Mouse (Mus musculus): ENCODE data around the gene Gfy.
A peak's percentile ranks its signal among the peaks of the same experiment; 100 is the strongest.

Gfy gene

DNA sequence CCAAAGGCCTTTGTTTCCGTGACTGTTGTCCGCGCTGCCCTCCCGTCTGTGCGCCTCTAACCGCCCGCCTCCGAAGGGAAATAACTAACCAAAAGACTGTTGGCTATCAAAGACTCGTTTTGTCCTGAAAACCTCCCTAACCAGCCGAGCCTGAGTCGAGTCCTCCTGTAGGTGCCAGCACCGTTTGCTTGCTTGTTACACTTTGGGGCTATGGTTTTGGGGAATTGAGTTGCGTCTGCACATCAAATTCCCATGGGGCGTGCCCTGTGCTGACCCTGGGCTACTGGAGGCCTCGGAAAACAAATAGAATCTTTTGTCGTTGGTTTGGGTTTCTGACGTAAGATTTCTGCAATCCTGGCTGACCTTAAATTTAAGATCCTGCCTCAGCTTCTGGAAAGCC is 50.1 kb downstream of the Gfy start:
- DNase-seq (ENCODE audit: low read depth in 2 of 2, low spot score in 2 of 2), result no peak

DNA sequence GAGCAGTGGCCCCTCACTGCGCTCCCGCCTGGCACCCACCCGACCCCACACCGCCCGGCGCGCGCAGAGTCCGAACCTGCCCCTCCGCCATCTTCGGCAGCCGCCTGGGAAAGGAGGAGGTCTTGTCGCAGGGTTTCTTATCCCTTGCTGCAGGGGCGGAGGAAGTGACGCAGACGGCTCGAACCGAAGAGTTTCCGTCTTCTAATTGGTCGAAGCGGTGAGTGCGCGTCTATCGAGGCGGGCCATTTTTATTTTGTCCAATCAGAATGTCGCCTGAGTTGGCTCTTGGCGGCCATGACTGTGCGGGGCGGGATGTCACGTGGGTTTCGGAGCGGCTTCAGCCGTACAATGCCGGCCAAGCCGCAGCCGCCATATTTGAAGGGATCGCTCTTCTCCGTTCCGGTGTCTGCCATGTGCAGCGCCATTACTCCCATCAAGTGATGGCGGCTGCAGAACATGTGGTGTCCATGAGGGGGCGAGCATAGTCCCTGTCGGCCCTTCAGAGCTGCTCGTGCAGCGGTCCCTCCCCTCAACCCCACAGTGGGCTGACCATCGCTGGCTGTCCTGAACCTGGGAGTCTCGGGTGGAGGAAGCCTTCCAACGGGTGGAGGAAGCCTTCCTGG is 50.6 kb downstream of the Gfy start, which contains the start of gene Rpl13a:
Gene Rpl13a (minus strand): TSS at position 138 of the 623 bp plus-strand sequence.
- peak; percentile 97 for DNase-seq (ENCODE audit: low read depth in 2 of 2, low spot score in 2 of 2)

DNA sequence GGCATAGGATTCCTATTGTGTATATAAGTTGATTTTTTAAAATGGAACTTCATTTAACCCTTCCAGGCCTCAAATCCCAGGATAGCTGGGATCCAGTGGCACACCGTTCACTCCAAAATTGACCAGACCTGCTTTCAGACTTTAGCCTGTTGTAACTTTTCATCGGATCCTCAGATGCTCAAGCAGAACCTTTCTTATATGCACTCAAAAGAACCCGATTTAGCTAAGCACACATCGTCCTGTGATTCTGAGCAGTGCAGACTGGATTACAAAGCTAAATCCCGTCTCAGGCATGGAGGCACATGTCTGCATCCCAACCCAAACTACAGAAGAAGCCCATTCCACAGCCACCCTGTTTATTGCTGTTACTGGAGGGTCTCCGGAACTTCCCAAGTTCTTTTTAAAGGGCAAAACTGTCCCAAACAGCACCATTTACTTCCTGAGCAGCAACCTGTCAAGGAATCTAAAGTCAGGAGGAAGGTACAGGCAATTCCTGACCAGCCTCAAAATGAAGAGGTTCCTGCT is 51.6 kb downstream of the Gfy start:
- DNase-seq (ENCODE audit: low read depth in 2 of 2, low spot score in 2 of 2), result no peak

DNA sequence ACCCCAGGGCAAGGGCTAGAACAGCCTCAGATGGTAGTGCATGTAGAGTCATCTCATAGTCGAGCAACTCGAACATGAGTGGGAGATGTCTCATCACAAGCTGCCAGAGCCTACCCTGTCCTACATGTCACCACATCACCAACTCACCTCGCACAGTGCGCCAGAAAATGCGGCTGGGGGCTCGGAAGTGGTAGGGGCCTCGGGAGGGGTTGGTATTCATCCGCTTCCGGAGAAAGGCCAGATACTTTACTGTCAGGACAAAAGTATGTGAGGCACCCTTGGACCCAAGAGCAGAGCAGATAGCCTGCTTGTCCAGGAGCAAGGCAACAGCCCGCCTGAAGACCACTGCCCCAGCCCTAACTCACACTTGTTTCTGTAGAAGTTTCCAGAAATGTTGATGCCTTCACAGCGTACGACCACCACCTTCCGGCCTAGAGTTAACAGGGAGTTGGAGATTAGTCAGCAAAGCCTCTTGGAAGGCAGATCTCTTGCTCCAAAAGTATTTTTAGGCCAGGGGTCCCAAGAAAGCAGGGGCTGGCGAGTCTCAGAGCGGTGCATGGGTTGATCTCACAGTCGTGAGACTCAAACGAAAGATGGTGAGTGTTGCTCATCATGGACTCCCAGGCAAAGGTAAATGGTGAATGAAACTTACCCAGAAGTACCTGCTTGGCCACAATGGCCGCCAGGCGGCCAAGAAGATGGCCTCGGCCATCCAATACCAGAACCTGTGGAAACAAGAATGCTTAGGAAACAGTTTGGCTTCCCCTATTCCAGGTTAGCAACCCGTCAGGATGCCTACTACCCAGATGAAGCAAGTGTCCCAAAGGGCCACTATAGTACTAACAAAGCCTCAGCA is 52.3 kb downstream of the Gfy start:
- DNase-seq (ENCODE audit: low read depth in 2 of 2, low spot score in 2 of 2), result no peak
